Mouse (Mus musculus) midbrain, postnatal 0 days (tissue): ENCODE results near the gene Fam84a. TPM values are rescaled to one million over a fixed set of nuclear protein-coding genes. Genes with fewer than 3 reads are reported as not detected.
A peak's percentile ranks its signal among the peaks of the same experiment; 100 is the strongest.

ENCODE experiments used
- ATAC-seq: fragments of 200-750 bp; cut with Nextera tagmentation; 2 replicates; pipeline ENCODE4 v1.8.0; 2017; ENCODE audit warnings: moderate number of reproducible peaks, mild to moderate bottlenecking, moderate TSS enrichment, moderate library complexity; ENCODE audit not compliant: low FRiP score
- DNase-seq: peaks from one replicate; pipeline ENCODE4 v3.0.0-alpha.2; 2015; ENCODE audit warnings: low spot score
- H3K27ac ChIP-seq: fragments of 300-500 bp; sonication (generic); 2 replicates; pipeline ENCODE4 v1.5.1; 2014; ENCODE audit warnings: low read depth, mild to moderate bottlenecking, low read length, mixed read lengths
- H3K27me3 ChIP-seq: fragments of 300-500 bp; sonication (generic); 2 replicates; pipeline ENCODE4 v1.6.1; 2014; ENCODE audit warnings: low read length, control low read depth, mixed read lengths; ENCODE audit not compliant: insufficient read depth
- H3K36me3 ChIP-seq: fragments of 300-500 bp; sonication (generic); 2 replicates; pipeline ENCODE4 v1.6.1; 2014; ENCODE audit warnings: low read length, control low read depth, mixed read lengths; ENCODE audit not compliant: insufficient read depth
- H3K4me1 ChIP-seq: fragments of 300-500 bp; sonication (generic); 2 replicates; pipeline ENCODE4 v1.6.1; 2014; ENCODE audit warnings: mild to moderate bottlenecking, control low read depth, antibody characterized with exemption, low read length, mixed read lengths; ENCODE audit not compliant: insufficient read depth
- H3K4me2 ChIP-seq: fragments of 300-500 bp; sonication (generic); 2 replicates; pipeline ENCODE4 v1.6.1; 2014; ENCODE audit warnings: low read depth, mild to moderate bottlenecking, low read length, mixed read lengths; ENCODE audit not compliant: poor library complexity, severe bottlenecking
- H3K4me3 ChIP-seq: fragments of 300-500 bp; sonication (generic); 2 replicates; pipeline ENCODE4 v1.5.1; 2014; ENCODE audit warnings: low read depth, mild to moderate bottlenecking, low read length, moderate library complexity
- H3K9ac ChIP-seq: fragments of 300-500 bp; sonication (generic); replicated peaks from 2 replicates; pipeline ENCODE4 v1.6.1; 2014; ENCODE audit warnings: mild to moderate bottlenecking, low read length, moderate library complexity, mixed read lengths; ENCODE audit not compliant: poor library complexity, severe bottlenecking
- H3K9me3 ChIP-seq: fragments of 300-500 bp; sonication (generic); 2 replicates; pipeline ENCODE4 v1.6.1; 2016; ENCODE audit warnings: low read length, control low read depth
- CTCF ChIP-seq: IDR thresholded peaks from 2 replicates; pipeline ENCODE4 v1.5.1; 2016; ENCODE audit warnings: antibody characterized with exemption, mild to moderate bottlenecking
- WGBS: fragments of 180-500 bp; shearing (Covaris S2); extraction: QIAGEN DNeasy Blood & Tissue Kit; methylation state at CpG from one replicate; pipeline ENCODE4 v1.1.7; 2014; 5-methylcytosine and 5-hydroxymethylcytosine counted together
- polyA plus RNA-seq: library from polyadenylated mRNA; unstranded; fragments of >200 nt; fragmentation: Nextera tagmentation; extraction: Ambion mirVana; gene quantifications from 2 replicates; pipeline ENCODE4 v1.2.1, GENCODE M21; 2015
- total RNA-seq: library from RNA; depleted of rRNA; stranded (reverse); fragments of >200 nt; gene quantifications from 2 replicates; pipeline ENCODE4 v1.2.3, GENCODE M21; 2014

Fam84a gene
- total and polyA plus RNA-seq, 2 experiments from 2014 or later: 51.9 to 88.1 TPM

DNA sequence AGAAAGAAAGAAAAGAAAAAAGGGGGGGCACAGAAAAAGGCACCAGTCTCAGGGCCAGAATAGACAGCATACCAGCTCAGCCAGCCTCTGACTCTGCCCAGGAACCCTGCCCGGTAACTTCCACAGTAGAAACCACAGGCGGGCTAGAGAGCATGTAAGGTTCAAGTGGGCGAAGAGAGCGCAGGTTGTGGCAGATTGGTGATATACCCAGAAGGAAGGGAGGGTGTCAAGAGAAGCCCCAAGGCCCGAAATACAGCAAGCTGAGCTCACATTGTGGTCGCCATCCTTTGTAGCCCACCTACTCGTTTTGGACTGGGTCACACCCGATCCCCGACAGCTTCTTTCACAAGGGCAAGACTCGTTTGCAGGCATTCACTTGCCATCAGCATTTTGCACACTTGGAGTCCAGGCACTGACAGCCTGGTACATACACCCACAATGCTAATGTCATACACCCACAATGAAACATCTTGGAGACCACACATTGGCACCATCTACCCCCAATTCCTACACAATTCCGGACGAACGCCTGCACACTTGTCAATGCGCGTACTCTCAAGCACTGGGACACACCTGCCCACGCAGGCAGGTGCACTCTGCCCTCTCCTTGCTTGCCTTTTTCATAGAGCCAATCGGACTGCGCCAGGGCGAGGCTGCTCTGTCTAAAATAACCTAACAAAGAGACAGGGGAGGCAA, 770 bp downstream of the Fam84a start:
- Histone ChIP-seq H3K4me3 (peak overlapping the region; percentile 68), H3K27me3 (no peaks in the 10 kb centered on the region), H3K27ac (peak overlapping the region; percentile 71), H3K4me1 (no peaks in the 10 kb centered on the region), H3K9ac (peak overlapping the region; percentile 65), H3K36me3 (no peaks in the 10 kb centered on the region), H3K9me3 (no peaks in the 10 kb centered on the region), H3K4me2 (peak overlapping the region; percentile 91)
- 2% methylated on average over 19 of the region's 19 CpGs for WGBS
- no peak for TF ChIP-seq CTCF
- peak; percentile 42 for ATAC-seq
- peak; percentile 33 for DNase-seq

- Histone ChIP-seq H3K4me1 (no peaks in the 10 kb centered on the region), H3K27me3 (no peaks in the 10 kb centered on the region), H3K36me3 (no peaks in the 10 kb centered on the region), H3K4me3 (peak overlapping the region; percentile 68), H3K4me2 (peak overlapping the region; percentile 91), H3K9me3 (no peaks in the 10 kb centered on the region), H3K9ac (peak overlapping the region; percentile 65), H3K27ac (peak overlapping the region; percentile 4)
- DNase-seq: peak; percentile 35
- no peak for TF ChIP-seq CTCF
- no peak for ATAC-seq
- 2% methylated on average over 20 of the region's 20 CpGs for WGBS
Measured at GRCm38 (mm10) chr12:14150568-14150909, 1.3 kb downstream of the Fam84a start.

DNA sequence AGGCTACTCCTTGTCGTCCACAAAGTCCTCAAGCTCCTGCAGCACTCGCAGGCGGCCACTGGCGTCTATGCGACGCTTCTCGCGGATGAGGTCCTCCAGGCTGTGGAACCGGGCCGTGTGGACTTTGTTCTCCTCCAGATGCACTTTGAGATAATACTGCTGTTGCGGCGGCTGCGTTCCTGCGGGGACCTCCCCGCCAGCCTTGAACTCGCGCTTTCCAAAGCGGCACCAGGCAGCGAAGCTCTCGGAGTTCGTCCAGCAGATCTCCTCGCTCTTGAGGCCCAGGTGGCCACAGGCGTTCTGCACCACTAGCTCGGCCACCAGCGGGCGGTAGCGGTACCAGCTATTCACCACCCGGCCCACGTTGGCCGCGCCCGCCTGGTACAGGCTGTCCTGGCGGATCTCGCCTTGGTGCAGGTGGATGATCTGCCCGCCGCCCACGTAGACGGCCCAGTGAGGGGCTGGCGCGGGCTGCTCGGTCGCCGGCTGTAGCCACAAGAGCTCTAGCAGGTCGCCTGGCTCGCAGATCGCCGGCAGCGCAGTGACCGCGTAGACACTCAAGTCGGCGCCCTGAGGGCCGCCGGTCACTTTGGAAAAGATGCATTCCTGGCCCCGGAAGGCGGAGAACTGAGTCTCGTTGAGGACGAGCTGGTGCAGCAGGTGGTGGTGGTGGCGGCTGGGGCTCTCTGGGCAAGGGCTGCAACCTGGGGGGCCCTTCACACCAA, 1.8 kb downstream of the Fam84a start:
- 2% methylated on average over 57 of the region's 59 CpGs for WGBS

GRCm38 (mm10) chr12:14149022-14149842, 2.6 kb downstream of the Fam84a start:
- WGBS: 12% methylated on average over 27 of the region's 27 CpGs
- Histone ChIP-seq H3K36me3 (no peaks in the 10 kb centered on the region), H3K4me3 (peak overlapping the region; percentile 68), H3K27ac (peak overlapping the region; percentile 19), H3K4me1 (no peaks in the 10 kb centered on the region), H3K4me2 (peak overlapping the region; percentile 91), H3K9ac (peak overlapping the region; percentile 65), H3K9me3 (no peaks in the 10 kb centered on the region), H3K27me3 (no peaks in the 10 kb centered on the region)
- ATAC-seq (no peak), DNase-seq (peak; percentile 10)
- TF ChIP-seq CTCF: no peak

More for the DNA sequence above, 1.8 kb downstream of the Fam84a start:
- ATAC-seq (peak; percentile 33), DNase-seq (peak; percentile 84)
- Histone ChIP-seq H3K4me1 (no peaks in the 10 kb centered on the region), H3K9ac (peak overlapping the region; percentile 65), H3K9me3 (no peaks in the 10 kb centered on the region), H3K27ac (peak overlapping the region; percentile 19), H3K36me3 (no peaks in the 10 kb centered on the region), H3K27me3 (no peaks in the 10 kb centered on the region), H3K4me3 (peak overlapping the region; percentile 68), H3K4me2 (peak overlapping the region; percentile 91)
- peak; percentile 76 for TF ChIP-seq CTCF

- no peak for ATAC-seq
- Histone ChIP-seq H3K27ac (no peak overlapping the region), H3K36me3 (no peaks in the 10 kb centered on the region), H3K9me3 (no peaks in the 10 kb centered on the region), H3K4me2 (no peak overlapping the region), H3K4me1 (no peaks in the 10 kb centered on the region), H3K4me3 (no peak overlapping the region), H3K9ac (no peak overlapping the region), H3K27me3 (no peaks in the 10 kb centered on the region)
- 78% methylated on average over 1 of the region's 1 CpGs for WGBS
- DNase-seq: no peak
- TF ChIP-seq CTCF: no peak
Measured at GRCm38 (mm10) chr12:14137046-14137445, 14.8 kb downstream of the Fam84a start.
